Mouse (Mus musculus) heart, embryonic 16.5 days (tissue): ENCODE measurements around the gene Hist3h2a. TPM values are rescaled to one million over a fixed set of nuclear protein-coding genes. Genes with fewer than 3 reads are reported as not detected.
A peak's percentile ranks its signal among the peaks of the same experiment; 100 is the strongest.

Experiments
- ATAC-seq: fragments of 200-750 bp; cut with Nextera tagmentation; replicated peaks from 2 replicates; pipeline ENCODE4 v1.8.0; 2017; ENCODE audit warnings: moderate number of reproducible peaks; ENCODE audit not compliant: insufficient read depth, low FRiP score; ENCODE audit errors: extremely low read depth
- H3K27ac ChIP-seq: fragments of 300-500 bp; sonication (generic); 2 replicates; pipeline ENCODE4 v1.5.1; 2014; ENCODE audit warnings: mild to moderate bottlenecking, low read length, control low read depth, moderate library complexity
- H3K27me3 ChIP-seq: fragments of 300-500 bp; sonication (generic); 2 replicates; pipeline ENCODE4 v1.6.1; 2014; ENCODE audit warnings: low read length, mixed read lengths; ENCODE audit not compliant: control insufficient read depth, insufficient read depth
- H3K36me3 ChIP-seq: fragments of 300-500 bp; sonication (generic); 2 replicates; pipeline ENCODE4 v1.6.1; 2014; ENCODE audit not compliant: control insufficient read depth, insufficient read depth
- H3K4me1 ChIP-seq: fragments of 300-500 bp; sonication (generic); 2 replicates; pipeline ENCODE4 v1.6.1; 2014; ENCODE audit warnings: low read length, mixed read lengths; ENCODE audit not compliant: control insufficient read depth, insufficient read depth
- H3K4me2 ChIP-seq: fragments of 300-500 bp; sonication (generic); 2 replicates; pipeline ENCODE4 v1.6.1; 2014; ENCODE audit warnings: low read depth, mild to moderate bottlenecking, control low read depth, low read length
- H3K4me3 ChIP-seq: fragments of 300-500 bp; sonication (generic); 2 replicates; pipeline ENCODE4 v1.5.1; 2014; ENCODE audit warnings: mild to moderate bottlenecking, control low read depth, low read length
- H3K9ac ChIP-seq: fragments of 300-500 bp; sonication (generic); 2 replicates; pipeline ENCODE4 v1.6.1; 2014; ENCODE audit warnings: low read length, control low read depth
- H3K9me3 ChIP-seq: fragments of 300-500 bp; sonication (generic); replicated peaks from 2 replicates; pipeline ENCODE4 v1.6.1; 2016; ENCODE audit warnings: low read length; ENCODE audit not compliant: control insufficient read depth
- WGBS: fragments of 180-500 bp; shearing (Covaris S2); extraction: QIAGEN DNeasy Blood & Tissue Kit; methylation state at CpG from one replicate; pipeline ENCODE4 v1.1.7; 2014; 5-methylcytosine and 5-hydroxymethylcytosine counted together
- polyA plus RNA-seq: library from polyadenylated mRNA; unstranded; fragments of >200 nt; fragmentation: Nextera tagmentation; extraction: Ambion mirVana; gene quantifications from 2 replicates; pipeline ENCODE4 v1.2.1, GENCODE M21; 2015

The Hist3h2a gene
- polyA plus RNA-seq, 1 experiment from 2014 or later: 35.2 TPM

- no peak overlapping the region for H3K4me3 ChIP-seq
- H3K4me2 ChIP-seq: peak overlapping the region; percentile 19; the same call in 1 of the 2 replicates
- no peaks in the 10 kb centered on the region for H3K27me3 ChIP-seq
- peak overlapping the region; percentile 97 for H3K27ac ChIP-seq
- 28% methylated on average over 9 of the region's 9 CpGs for WGBS
- peak overlapping the region; percentile 64 for H3K9ac ChIP-seq
- peaks cover 95% of the 10 kb centered on the region for H3K4me1 ChIP-seq
- H3K9me3 ChIP-seq: no peaks in the 10 kb centered on the region
- H3K36me3 ChIP-seq: peaks cover 29% of the 10 kb centered on the region
- peak; percentile 86 for ATAC-seq
These were observed 36.3 kb downstream of the Hist3h2a start for GRCm38 (mm10) chr11:58990794-58991193.

GRCm38 (mm10) chr11:58991911-58992310, 37.4 kb downstream of the Hist3h2a start:
- no peak overlapping the region for H3K4me2 ChIP-seq
- peaks cover 24% of the 10 kb centered on the region for H3K36me3 ChIP-seq
- H3K4me1 ChIP-seq: peaks cover 95% of the 10 kb centered on the region
- H3K27ac ChIP-seq: peak overlapping the region; percentile 97
- ATAC-seq: no peak
- H3K9me3 ChIP-seq: no peaks in the 10 kb centered on the region
- no peak overlapping the region for H3K4me3 ChIP-seq
- 70% methylated on average over 3 of the region's 3 CpGs for WGBS
- no peaks in the 10 kb centered on the region for H3K27me3 ChIP-seq
- peak overlapping the region; percentile 18; the same call in 1 of the 2 replicates for H3K9ac ChIP-seq

DNA sequence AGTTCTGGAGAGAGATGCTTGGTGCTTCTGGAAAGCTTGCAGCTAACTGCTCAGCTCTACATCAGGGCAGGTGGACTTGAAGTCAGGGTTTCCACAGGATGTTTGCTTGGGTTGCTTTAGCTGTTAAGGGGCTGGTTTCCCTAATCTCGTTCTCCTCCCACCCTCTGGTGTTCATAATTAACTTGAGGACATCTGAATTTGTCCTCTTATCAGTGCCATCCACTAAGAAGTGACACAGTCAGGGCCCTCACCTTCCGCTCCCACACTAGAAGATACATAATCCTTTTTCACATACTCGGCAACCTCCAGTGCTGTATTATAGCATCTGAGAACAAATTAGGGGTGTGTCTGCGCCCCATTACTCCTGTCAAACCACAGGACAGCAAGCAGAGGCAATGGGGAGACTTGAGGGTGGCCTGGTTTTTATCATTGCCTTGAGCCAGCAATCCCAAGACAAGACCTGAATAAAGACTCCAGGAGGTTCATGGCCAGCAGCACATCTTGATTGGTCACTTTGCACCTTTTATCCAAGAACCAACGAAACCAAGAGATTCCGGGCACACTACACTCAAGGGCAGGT, 38.7 kb downstream of the Hist3h2a start:
- peaks cover 15% of the 10 kb centered on the region for H3K36me3 ChIP-seq

GRCm38 (mm10) chr11:58994337-58994826, 39.9 kb downstream of the Hist3h2a start:
- Histone ChIP-seq H3K27me3 (no peaks in the 10 kb centered on the region), H3K27ac (peak overlapping the region; percentile 59), H3K9ac (peak overlapping the region; percentile 65), H3K4me3 (peak overlapping the region; percentile 30), H3K9me3 (no peaks in the 10 kb centered on the region), H3K4me1 (peaks cover 87% of the 10 kb centered on the region), H3K36me3 (peaks cover 5% of the 10 kb centered on the region; the same call in 1 of the 2 replicates), H3K4me2 (peak overlapping the region; percentile 61)
- 8% methylated on average over 35 of the region's 35 CpGs for WGBS
- peak; percentile 18; the same call in 1 of the 2 replicates for ATAC-seq

More for the DNA sequence above, 38.7 kb downstream of the Hist3h2a start:
- Histone ChIP-seq H3K27me3 (no peaks in the 10 kb centered on the region), H3K27ac (peak overlapping the region; percentile 97), H3K4me3 (no peak overlapping the region), H3K4me1 (peaks cover 92% of the 10 kb centered on the region), H3K4me2 (no peak overlapping the region), H3K9me3 (no peaks in the 10 kb centered on the region), H3K9ac (no peak overlapping the region)
- no peak for ATAC-seq
- WGBS: 61% methylated on average over 6 of the region's 6 CpGs

DNA sequence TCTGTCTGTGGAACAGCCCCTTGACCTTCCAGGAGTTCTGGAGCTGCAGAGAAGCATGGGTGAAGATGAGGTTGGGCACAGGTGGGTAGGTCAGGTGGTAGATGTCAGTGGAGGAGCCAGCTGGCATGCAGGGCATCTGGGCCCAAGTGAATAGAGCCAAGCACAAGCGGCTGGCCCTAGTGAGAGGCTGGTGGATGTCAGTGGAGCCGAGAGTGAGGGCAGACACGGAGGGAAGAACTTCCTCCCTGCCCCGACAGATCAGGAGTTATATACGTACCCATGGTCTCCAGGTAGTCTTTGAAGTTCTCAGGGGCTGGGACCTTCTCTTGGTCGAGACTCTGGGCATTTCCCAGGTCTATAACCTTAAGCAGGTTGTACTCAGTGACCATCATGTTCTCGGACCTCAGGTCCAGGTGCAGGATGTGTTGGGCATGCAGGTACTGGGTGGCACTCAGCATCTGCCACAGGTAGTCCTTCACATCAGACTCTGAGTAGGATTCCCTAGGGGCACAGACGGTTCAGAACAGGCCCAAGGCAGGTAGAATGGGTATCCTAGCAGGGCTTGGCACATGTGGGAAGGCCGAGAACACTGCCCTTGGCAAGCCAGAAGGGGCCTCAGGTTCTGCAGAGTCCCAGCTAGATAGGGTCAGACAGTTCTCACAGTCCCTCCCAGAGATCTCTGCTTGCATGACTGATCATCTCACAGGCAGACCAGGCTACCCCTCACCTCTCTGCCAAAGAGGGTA, 40.7 kb downstream of the Hist3h2a start:
- Histone ChIP-seq H3K36me3 (peaks cover 3% of the 10 kb centered on the region; the same call in 1 of the 2 replicates), H3K4me3 (no peak overlapping the region), H3K27me3 (no peaks in the 10 kb centered on the region), H3K27ac (no peak overlapping the region), H3K4me1 (peaks cover 87% of the 10 kb centered on the region), H3K9ac (no peak overlapping the region), H3K4me2 (peak overlapping the region; percentile 75), H3K9me3 (no peaks in the 10 kb centered on the region)
- ATAC-seq: no peak
- 83% methylated on average over 9 of the region's 9 CpGs for WGBS

DNA sequence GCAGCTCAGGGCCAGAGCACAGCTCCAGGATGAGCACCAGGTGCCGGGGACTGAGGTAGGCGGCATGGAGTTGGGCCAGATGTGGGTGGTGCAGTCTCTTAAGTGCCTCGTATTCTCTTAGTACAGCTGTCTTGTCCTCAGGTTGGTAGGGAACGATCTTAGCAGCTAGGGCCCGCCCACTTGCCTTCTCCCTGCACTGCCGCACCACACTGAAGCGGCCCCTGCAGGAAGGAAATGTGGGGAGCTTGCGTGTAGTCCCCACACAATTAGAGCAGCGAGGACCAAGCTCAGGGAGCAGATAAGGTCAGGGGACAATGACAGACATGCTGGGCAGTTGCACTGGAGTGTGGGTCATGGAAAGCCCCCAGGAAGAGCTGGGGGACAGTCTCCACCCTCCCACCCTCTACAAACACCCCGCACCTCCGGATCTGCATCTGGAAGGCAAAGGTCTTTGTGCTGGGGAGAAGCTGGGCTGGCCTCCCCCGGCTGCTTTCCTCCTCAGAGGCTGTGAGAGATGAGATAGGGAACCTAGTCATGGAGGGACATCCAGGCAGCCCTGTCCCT, 41.4 kb downstream of the Hist3h2a start:
- Histone ChIP-seq H3K27ac (no peak overlapping the region), H3K27me3 (no peaks in the 10 kb centered on the region), H3K36me3 (no peaks in the 10 kb centered on the region; the same call in 1 of the 2 replicates), H3K4me1 (peaks cover 83% of the 10 kb centered on the region), H3K4me3 (no peak overlapping the region), H3K9me3 (no peaks in the 10 kb centered on the region), H3K4me2 (peak overlapping the region; percentile 75), H3K9ac (peak overlapping the region; percentile 41; the same call in 1 of the 2 replicates)
- 41% methylated on average over 12 of the region's 12 CpGs for WGBS
- no peak for ATAC-seq

DNA sequence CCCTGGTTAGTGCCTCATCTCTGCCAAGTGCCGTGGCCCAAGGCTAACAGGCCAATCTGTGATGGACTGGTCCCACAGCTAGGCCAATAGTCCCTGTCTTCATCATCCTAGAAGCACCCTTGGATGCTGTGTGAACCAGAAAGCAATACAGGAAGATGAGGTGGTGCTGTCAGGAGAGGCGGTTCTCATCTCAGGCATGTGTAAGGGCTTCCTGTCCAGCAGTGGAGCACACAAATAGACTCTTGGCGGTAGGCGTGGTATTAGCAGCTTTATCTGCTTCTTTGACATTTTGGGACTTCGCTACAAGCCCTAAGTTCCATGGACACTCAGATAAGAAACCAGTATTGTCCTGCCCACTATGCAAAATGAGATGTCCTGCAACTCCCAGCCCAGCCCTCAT, 43.1 kb downstream of the Hist3h2a start:
- WGBS: 44% methylated on average over 5 of the region's 5 CpGs
- no peaks in the 10 kb centered on the region for H3K27me3 ChIP-seq
- H3K9me3 ChIP-seq: no peaks in the 10 kb centered on the region
- peak overlapping the region; percentile 75 for H3K4me2 ChIP-seq
- H3K4me3 ChIP-seq: peak overlapping the region; percentile 52
- H3K4me1 ChIP-seq: peaks cover 78% of the 10 kb centered on the region
- no peak for ATAC-seq
- peak overlapping the region; percentile 94 for H3K27ac ChIP-seq
- no peaks in the 10 kb centered on the region; the same call in 1 of the 2 replicates for H3K36me3 ChIP-seq
- peak overlapping the region; percentile 79 for H3K9ac ChIP-seq

DNA sequence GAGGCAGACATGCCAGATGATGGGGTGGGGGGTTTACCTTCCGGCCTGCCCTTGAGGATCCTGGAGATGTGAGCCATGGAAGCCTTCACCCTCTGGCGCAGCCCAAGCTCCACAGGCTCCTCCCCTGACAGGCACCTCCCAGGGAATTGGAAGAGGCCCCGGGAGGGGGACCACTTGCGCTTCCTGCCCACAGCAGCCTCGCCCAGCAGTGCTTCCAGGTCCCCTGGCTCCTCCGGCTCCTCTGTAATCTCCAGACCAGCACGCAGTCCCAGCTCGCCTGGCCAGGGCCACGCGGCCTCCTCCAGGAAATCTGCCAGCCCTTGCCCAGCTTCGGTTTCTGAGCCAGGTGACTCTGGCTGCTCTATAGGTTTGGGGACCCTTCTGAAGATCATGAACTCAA, 44.7 kb downstream of the Hist3h2a start:
- no peaks in the 10 kb centered on the region; the same call in 1 of the 2 replicates for H3K36me3 ChIP-seq
- H3K27ac ChIP-seq: peak overlapping the region; percentile 94
- H3K9me3 ChIP-seq: no peaks in the 10 kb centered on the region
- peak overlapping the region; percentile 79 for H3K9ac ChIP-seq
- H3K4me3 ChIP-seq: peak overlapping the region; percentile 52
- no peaks in the 10 kb centered on the region for H3K27me3 ChIP-seq
- peaks cover 62% of the 10 kb centered on the region for H3K4me1 ChIP-seq
- peak; percentile 73 for ATAC-seq
- WGBS: 20% methylated on average over 11 of the region's 11 CpGs
- H3K4me2 ChIP-seq: peak overlapping the region; percentile 75
